9 mouse cellular contexts compared by ENCODE assay signal in genomic region chr13:91431392-91432355, GRCm38 (mm10). TPM values are rescaled to one million over a fixed set of nuclear protein-coding genes. Genes with fewer than 3 reads are reported as not detected.
DNase-seq lines count a peak whose midpoint lies in the region; ATAC-seq and TF ChIP-seq lines count a peak whose summit lies in the region.
"Had no signal": no experiment of that assay in that cellular context is flagged by ENCODE, and none has a peak within 500 bp of the region (broad histone marks: within the 10 kb centered on the region; RNA-seq: fewer than 3 reads in every experiment).

No protein-coding gene starts in this region.

- no peak for DNase-seq in liver, postnatal 0 days
- peak; percentile 50 for DNase-seq in embryonic facial prominence, embryonic 14.5 days (ENCODE audit: low spot score)
- DNase-seq in liver, embryonic 11.5 days (ENCODE audit: low spot score): no peak
- no peak for DNase-seq in thymus, postnatal 4 days
- DNase-seq in T-cell, adult 2 months (ENCODE audit: low spot score): no peak

- no peaks in the 10 kb centered on the region for H3K9me3 ChIP-seq in liver, postnatal 0 days (ENCODE audit: low read length)
- H3K9me3 ChIP-seq in liver, embryonic 12.5 days (replicated peaks): no peaks in the 10 kb centered on the region
- H3K9me3 ChIP-seq in embryonic facial prominence, embryonic 14.5 days (ENCODE audit: control insufficient read depth, low read length): no peaks in the 10 kb centered on the region
- no peaks in the 10 kb centered on the region for H3K9me3 ChIP-seq in hindbrain, embryonic 15.5 days
- no peaks in the 10 kb centered on the region for H3K9me3 ChIP-seq in neural tube, embryonic 13.5 days
- H3K9me3 ChIP-seq in liver, embryonic 11.5 days (ENCODE audit: control insufficient read depth, low read length): no peaks in the 10 kb centered on the region
- H3K9me3 ChIP-seq: megakaryocyte, embryonic 14.5 days had no signal

- no peak overlapping the region for H3K9ac ChIP-seq in liver, postnatal 0 days (replicated peaks)
- H3K9ac ChIP-seq in liver, embryonic 12.5 days: no peak overlapping the region
- H3K9ac ChIP-seq in embryonic facial prominence, embryonic 14.5 days (ENCODE audit: low read depth, low read length): no peak overlapping the region
- H3K9ac ChIP-seq in hindbrain, embryonic 15.5 days: no peak overlapping the region
- H3K9ac ChIP-seq in neural tube, embryonic 13.5 days: no peak overlapping the region
- H3K9ac ChIP-seq in liver, embryonic 11.5 days (ENCODE audit: low read depth, low read length): no peak overlapping the region

- ATAC-seq in liver, postnatal 0 days: no peak
- no peak for ATAC-seq in liver, embryonic 12.5 days
- ATAC-seq in embryonic facial prominence, embryonic 14.5 days (ENCODE audit: low read depth): peak; percentile 37; the same call in 1 of the 2 replicates
- ATAC-seq in hindbrain, embryonic 15.5 days (ENCODE audit: low FRiP score, low read depth): peak; percentile 61; the same call in 1 of the 2 replicates
- no peak for ATAC-seq in neural tube, embryonic 13.5 days (ENCODE audit: low read depth)
- no peak for ATAC-seq in liver, embryonic 11.5 days (replicated peaks; ENCODE audit: low FRiP score)

- WGBS in liver, postnatal 0 days (ENCODE audit: insufficient replicate concordance): 73% methylated on average over 12 of the region's 12 CpGs
- 72% methylated on average over 12 of the region's 12 CpGs for WGBS in liver, embryonic 12.5 days (ENCODE audit: insufficient replicate concordance)
- 48% methylated on average over 12 of the region's 12 CpGs for WGBS in embryonic facial prominence, embryonic 14.5 days
- WGBS in hindbrain, embryonic 15.5 days: 47% methylated on average over 12 of the region's 12 CpGs
- 45% methylated on average over 12 of the region's 12 CpGs for WGBS in neural tube, embryonic 13.5 days
- 70% methylated on average over 12 of the region's 12 CpGs for whole genome bisulfite sequencing in liver, embryonic 11.5 days

- no peak for TF ChIP-seq CTCF in liver, postnatal 0 days (IDR thresholded peaks at IDR 0.05; ENCODE audit: low read depth)

- H3K4me2 ChIP-seq in liver, postnatal 0 days (ENCODE audit: low read depth, low read length): peak overlapping the region; percentile 34; the same call in 1 of the 2 replicates
- H3K4me2 ChIP-seq in liver, embryonic 12.5 days: no peak overlapping the region
- peak overlapping the region; percentile 24; the same call in 1 of the 2 replicates for H3K4me2 ChIP-seq in embryonic facial prominence, embryonic 14.5 days (ENCODE audit: low read depth, low read length)
- H3K4me2 ChIP-seq in hindbrain, embryonic 15.5 days: 0 out of 2 replicates have a peak overlapping the region, but pooled peaks have one; percentile 3
- peak overlapping the region; percentile 21; the same call in 1 of the 2 replicates for H3K4me2 ChIP-seq in neural tube, embryonic 13.5 days
- H3K4me2 ChIP-seq in liver, embryonic 11.5 days: no peak overlapping the region

- H3K36me3 ChIP-seq in liver, postnatal 0 days (replicated peaks; ENCODE audit: insufficient read depth, low read length): no peaks in the 10 kb centered on the region
- no peaks in the 10 kb centered on the region for H3K36me3 ChIP-seq in liver, embryonic 12.5 days
- no peaks in the 10 kb centered on the region for H3K36me3 ChIP-seq in embryonic facial prominence, embryonic 14.5 days (ENCODE audit: control insufficient read depth, insufficient read depth, low read length)
- H3K36me3 ChIP-seq in hindbrain, embryonic 15.5 days: no peaks in the 10 kb centered on the region
- H3K36me3 ChIP-seq in neural tube, embryonic 13.5 days: no peaks in the 10 kb centered on the region
- H3K36me3 ChIP-seq in liver, embryonic 11.5 days (ENCODE audit: control insufficient read depth, insufficient read depth, low read length): no peaks in the 10 kb centered on the region

- no peak for TF ChIP-seq EP300 in liver, postnatal 0 days (IDR thresholded peaks at IDR 0.05; ENCODE audit: low read depth)

- no peak overlapping the region for H3K4me3 ChIP-seq in liver, postnatal 0 days (ENCODE audit: low read depth, low read length)
- no peak overlapping the region for H3K4me3 ChIP-seq in liver, embryonic 12.5 days
- no peak overlapping the region for H3K4me3 ChIP-seq in embryonic facial prominence, embryonic 14.5 days (ENCODE audit: low read depth, low read length)
- H3K4me3 ChIP-seq in hindbrain, embryonic 15.5 days: no peak overlapping the region
- no peak overlapping the region for H3K4me3 ChIP-seq in neural tube, embryonic 13.5 days
- no peak overlapping the region for H3K4me3 ChIP-seq in liver, embryonic 11.5 days (ENCODE audit: low read depth, low read length)

- H3K4me1 ChIP-seq in liver, postnatal 0 days (ENCODE audit: insufficient read depth): no peaks in the 10 kb centered on the region
- no peaks in the 10 kb centered on the region for H3K4me1 ChIP-seq in liver, embryonic 12.5 days
- peaks cover 6% of the 10 kb centered on the region; the same call in 1 of the 2 replicates for H3K4me1 ChIP-seq in embryonic facial prominence, embryonic 14.5 days (ENCODE audit: control insufficient read depth, insufficient read depth, low read length)
- H3K4me1 ChIP-seq in hindbrain, embryonic 15.5 days (replicated peaks): peaks cover 14% of the 10 kb centered on the region
- H3K4me1 ChIP-seq in neural tube, embryonic 13.5 days (replicated peaks): peaks cover 13% of the 10 kb centered on the region
- no peaks in the 10 kb centered on the region for H3K4me1 ChIP-seq in liver, embryonic 11.5 days (replicated peaks; ENCODE audit: control insufficient read depth, insufficient read depth, low read length)

- no peak overlapping the region for H3K27ac ChIP-seq in liver, postnatal 0 days (ENCODE audit: low read depth)
- H3K27ac ChIP-seq in liver, embryonic 12.5 days: no peak overlapping the region
- H3K27ac ChIP-seq in embryonic facial prominence, embryonic 14.5 days (replicated peaks; ENCODE audit: low read depth, low read length): peak overlapping the region; percentile 39; the same call in 1 of the 2 replicates
- no peak overlapping the region for H3K27ac ChIP-seq in hindbrain, embryonic 15.5 days (replicated peaks)
- H3K27ac ChIP-seq in neural tube, embryonic 13.5 days (replicated peaks): no peak overlapping the region; the same call in 1 of the 2 replicates
- no peak overlapping the region for H3K27ac ChIP-seq in liver, embryonic 11.5 days (ENCODE audit: low read depth, low read length)

- H3K27me3 ChIP-seq in liver, postnatal 0 days (ENCODE audit: insufficient read depth, low read length): no peaks in the 10 kb centered on the region
- H3K27me3 ChIP-seq in liver, embryonic 12.5 days (replicated peaks): no peaks in the 10 kb centered on the region
- no peaks in the 10 kb centered on the region for H3K27me3 ChIP-seq in embryonic facial prominence, embryonic 14.5 days (replicated peaks; ENCODE audit: control insufficient read depth, insufficient read depth, low read length)
- no peaks in the 10 kb centered on the region for H3K27me3 ChIP-seq in hindbrain, embryonic 15.5 days
- no peaks in the 10 kb centered on the region for H3K27me3 ChIP-seq in neural tube, embryonic 13.5 days
- no peaks in the 10 kb centered on the region for H3K27me3 ChIP-seq in liver, embryonic 11.5 days (replicated peaks; ENCODE audit: control insufficient read depth, insufficient read depth, low read length)
- H3K27me3 ChIP-seq: megakaryocyte, embryonic 14.5 days had no signal

RNA-seq across cellular contexts. Expression of gene Ssbp2, which starts 28.4 kb away (rescaled TPM):
- polyA plus RNA-seq in liver, postnatal 0 days (2015; fragmentation: Nextera tagmentation; extraction: Ambion mirVana): 18.8 and 21.6 TPM in 2 replicates
- 70.2 and 74.5 TPM in 2 replicates for polyA plus RNA-seq in liver, embryonic 12.5 days (2016; fragmentation: Nextera tagmentation; extraction: Ambion mirVana)
- 148 and 167 TPM in 2 replicates for polyA plus RNA-seq in embryonic facial prominence, embryonic 14.5 days (2014; fragmentation: Nextera tagmentation; extraction: Ambion mirVana)
- polyA plus RNA-seq in hindbrain, embryonic 15.5 days (2015; fragmentation: Nextera tagmentation; extraction: Ambion mirVana): 205 and 211 TPM in 2 replicates
- 162 and 172 TPM in 2 replicates for polyA plus RNA-seq in neural tube, embryonic 13.5 days (2015; fragmentation: Nextera tagmentation; extraction: Ambion mirVana)
- polyA plus RNA-seq in liver, embryonic 11.5 days (2014; fragmentation: Nextera tagmentation; extraction: Ambion mirVana): 110 and 113 TPM in 2 replicates

Comparison
In these comparisons a context has a peak if more than half of its experiments do, and no peak if none do; other contexts are left out.
1. H3K4me2 ChIP-seq: peak in liver, postnatal 0 days (single experiment), embryonic facial prominence, embryonic 14.5 days (single experiment), hindbrain, embryonic 15.5 days (single experiment) and neural tube, embryonic 13.5 days (single experiment); none in liver, embryonic 12.5 days (single experiment) and liver, embryonic 11.5 days (single experiment).
2. ATAC-seq: peak in embryonic facial prominence, embryonic 14.5 days (single experiment) and hindbrain, embryonic 15.5 days (single experiment); none in liver, postnatal 0 days (single experiment), liver, embryonic 12.5 days (single experiment), neural tube, embryonic 13.5 days (single experiment) and liver, embryonic 11.5 days (single experiment).